Mouse (Mus musculus) heart, embryonic 12.5 days (tissue): Measurements from ENCODE around the gene Nsl1. TPM values are rescaled to one million over a fixed set of nuclear protein-coding genes. Genes with fewer than 3 reads are reported as not detected.

ENCODE experiments used
- ATAC-seq: fragments of 200-750 bp; cut with Nextera tagmentation; 2 replicates; pipeline ENCODE4 v1.8.0; 2017; ENCODE audit warnings: moderate TSS enrichment, moderate library complexity; ENCODE audit not compliant: insufficient number of reproducible peaks, low FRiP score
- H3K27ac ChIP-seq: fragments of 300-500 bp; sonication (generic); 2 replicates; pipeline ENCODE4 v1.5.1; 2016; ENCODE audit warnings: mild to moderate bottlenecking, moderate library complexity; ENCODE audit not compliant: poor library complexity, severe bottlenecking
- H3K27me3 ChIP-seq: fragments of 300-500 bp; sonication (generic); replicated peaks from 2 replicates; pipeline ENCODE4 v1.6.1; 2016; ENCODE audit warnings: mild to moderate bottlenecking, moderate library complexity
- H3K36me3 ChIP-seq: fragments of 300-500 bp; sonication (generic); 2 replicates; pipeline ENCODE4 v1.6.1; 2016; ENCODE audit warnings: mild to moderate bottlenecking, moderate library complexity
- H3K4me1 ChIP-seq: fragments of 300-500 bp; sonication (generic); replicated peaks from 2 replicates; pipeline ENCODE4 v1.6.1; 2016; ENCODE audit warnings: mild to moderate bottlenecking
- H3K4me2 ChIP-seq: fragments of 300-500 bp; sonication (generic); 2 replicates; pipeline ENCODE4 v1.6.1; 2016; ENCODE audit warnings: mild to moderate bottlenecking, moderate library complexity
- H3K4me3 ChIP-seq: fragments of 300-500 bp; sonication (generic); 2 replicates; pipeline ENCODE4 v1.5.1; 2016; ENCODE audit warnings: mild to moderate bottlenecking
- H3K9ac ChIP-seq: fragments of 300-500 bp; sonication (generic); 2 replicates; pipeline ENCODE4 v1.6.1; 2016; ENCODE audit warnings: mild to moderate bottlenecking, moderate library complexity
- H3K9me3 ChIP-seq: fragments of 300-500 bp; sonication (generic); replicated peaks from 2 replicates; pipeline ENCODE4 v1.6.1; 2016; ENCODE audit warnings: mild to moderate bottlenecking, moderate library complexity
- WGBS: fragments of 180-500 bp; shearing (Covaris S2); methylation state at CpG from one replicate; pipeline ENCODE4 v1.1.7; 2016; 5-methylcytosine and 5-hydroxymethylcytosine counted together
- polyA plus RNA-seq: library from polyadenylated mRNA; unstranded; fragments of >200 nt; fragmentation: Nextera tagmentation; extraction: Ambion mirVana; gene quantifications from 2 replicates; pipeline ENCODE4 v1.2.1, GENCODE M21; 2016

The Nsl1 gene
- polyA plus RNA-seq, 1 experiment from 2014 or later = 16.7 TPM

DNA sequence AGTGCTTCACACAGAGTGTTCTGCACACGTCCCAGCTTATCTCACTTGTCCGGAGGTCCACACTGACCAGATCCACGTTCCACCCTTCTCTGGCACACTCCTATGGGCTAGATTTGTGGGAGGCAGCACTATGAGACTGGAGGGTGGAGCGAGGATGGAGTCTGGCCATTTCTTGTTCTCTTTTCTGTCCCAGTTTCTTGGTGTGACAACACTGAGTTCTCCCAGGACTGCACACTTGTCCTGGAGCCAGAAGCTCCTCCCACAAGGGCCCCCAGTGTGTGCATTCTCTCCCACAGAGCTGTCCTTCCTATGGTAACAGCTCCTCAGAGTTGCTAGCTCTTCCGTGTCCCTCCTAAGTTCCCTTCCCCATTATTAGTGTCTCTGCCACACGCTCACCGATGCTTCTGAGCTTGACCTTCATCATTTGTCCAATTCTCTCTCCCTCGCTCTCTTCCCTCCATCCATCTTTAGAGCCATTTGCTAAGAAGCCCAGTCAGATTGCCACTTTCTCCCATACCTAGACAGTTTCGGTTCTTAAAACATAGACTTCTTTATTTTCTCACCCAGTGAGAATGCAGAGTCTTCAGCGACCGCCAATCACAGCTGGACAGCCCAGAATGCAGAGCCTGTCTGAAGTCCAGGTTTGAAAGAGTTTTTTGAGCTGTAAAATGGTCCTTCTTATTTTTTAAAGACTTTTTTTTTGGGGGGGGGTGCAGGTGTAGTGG lies 52.9 kb downstream of the Nsl1 start:
- H3K27me3 ChIP-seq = no peaks in the 10 kb centered on the region
- no peaks in the 10 kb centered on the region for H3K36me3 ChIP-seq
- H3K27ac ChIP-seq = no peak overlapping the region
- H3K4me1 ChIP-seq = peaks cover 28% of the 10 kb centered on the region
- 65% methylated on average over 11 of the region's 11 CpGs for WGBS
- H3K4me3 ChIP-seq = no peak overlapping the region
- no peak overlapping the region for H3K4me2 ChIP-seq
- ATAC-seq = no peak
- no peak overlapping the region for H3K9ac ChIP-seq
- no peaks in the 10 kb centered on the region for H3K9me3 ChIP-seq

DNA sequence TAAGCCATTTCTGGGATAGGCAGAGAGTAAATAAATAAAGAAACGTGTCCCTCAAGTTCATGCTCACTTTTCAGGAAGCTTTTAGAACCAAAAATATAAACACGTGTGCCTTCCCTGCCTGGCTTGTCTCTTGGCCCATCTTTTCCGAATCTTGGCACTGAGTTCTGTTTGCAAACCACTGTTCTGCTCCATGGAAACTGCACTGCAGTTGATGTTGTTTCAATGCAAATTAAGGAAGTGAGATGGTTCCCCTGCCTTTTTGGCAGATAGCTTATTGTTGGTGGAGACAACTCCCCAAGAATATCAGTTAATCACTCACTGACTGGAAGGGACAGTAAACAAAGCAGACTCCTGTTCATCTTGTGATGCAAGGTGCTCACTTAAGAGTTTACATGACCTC lies 59.9 kb downstream of the Nsl1 start:
- Histone ChIP-seq H3K27me3 (peaks cover 10% of the 10 kb centered on the region), H3K27ac (no peak overlapping the region), H3K9me3 (no peaks in the 10 kb centered on the region), H3K4me1 (peaks cover 9% of the 10 kb centered on the region; the same call in 1 of the 2 replicates), H3K9ac (no peak overlapping the region), H3K4me3 (no peak overlapping the region), H3K4me2 (no peak overlapping the region), H3K36me3 (no peaks in the 10 kb centered on the region)
- ATAC-seq = no peak
- 59% methylated on average over 3 of the region's 3 CpGs for WGBS

DNA sequence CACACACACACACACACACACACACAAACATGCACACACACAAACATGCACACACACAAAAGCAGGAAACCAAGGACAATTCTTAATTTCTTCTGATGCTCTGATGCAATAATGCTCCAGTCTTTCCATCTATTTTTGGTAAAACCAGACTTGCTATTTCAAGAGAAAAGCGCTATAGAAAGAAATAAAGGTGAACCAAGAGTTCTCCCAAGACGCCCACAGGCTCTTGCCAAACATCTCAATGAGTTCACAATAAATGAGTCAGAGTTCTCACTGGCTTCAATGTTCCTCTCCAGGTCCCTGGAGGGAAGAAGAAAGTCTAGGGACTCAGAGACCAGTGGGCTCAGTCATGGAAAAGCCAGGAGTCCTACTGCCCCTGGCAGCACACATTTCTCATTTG lies 60.9 kb downstream of the Nsl1 start:
- Histone ChIP-seq H3K27me3 (peaks cover 10% of the 10 kb centered on the region), H3K9ac (no peak overlapping the region), H3K36me3 (no peaks in the 10 kb centered on the region), H3K4me1 (peaks cover 9% of the 10 kb centered on the region; the same call in 1 of the 2 replicates), H3K4me2 (no peak overlapping the region), H3K9me3 (no peaks in the 10 kb centered on the region), H3K27ac (no peak overlapping the region), H3K4me3 (no peak overlapping the region)
- no peak for ATAC-seq
- WGBS = 79% methylated on average over 2 of the region's 2 CpGs

DNA sequence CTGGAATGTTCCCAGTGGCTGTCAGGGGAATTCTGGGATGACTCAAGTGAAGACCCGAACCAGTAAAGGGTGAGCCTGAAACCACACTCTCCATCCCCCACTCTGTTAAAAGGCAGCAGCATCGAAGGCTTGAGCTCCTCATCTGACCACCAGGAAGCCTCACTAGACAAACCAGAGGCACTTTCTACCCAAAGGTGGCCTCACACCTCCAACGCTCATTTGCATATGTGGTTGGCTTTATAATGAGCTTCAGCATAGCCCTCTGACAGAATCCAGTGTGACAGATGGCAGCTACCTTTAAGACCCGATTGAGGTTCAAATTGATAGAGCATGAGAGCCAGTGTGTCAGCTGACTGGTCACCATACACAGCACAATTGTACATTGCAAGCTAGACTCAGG lies 61.5 kb downstream of the Nsl1 start:
- no peak overlapping the region for H3K4me3 ChIP-seq
- H3K4me2 ChIP-seq = no peak overlapping the region
- peaks cover 4% of the 10 kb centered on the region; the same call in 1 of the 2 replicates for H3K4me1 ChIP-seq
- peaks cover 10% of the 10 kb centered on the region for H3K27me3 ChIP-seq
- H3K27ac ChIP-seq = no peak overlapping the region
- no peak for ATAC-seq
- no peaks in the 10 kb centered on the region for H3K36me3 ChIP-seq
- no peak overlapping the region for H3K9ac ChIP-seq
- peaks cover 3% of the 10 kb centered on the region for H3K9me3 ChIP-seq
- WGBS = 58% methylated on average over 4 of the region's 4 CpGs

GRCm38 (mm10) chr1:191125811-191126638 lies 63.2 kb downstream of the Nsl1 start:
- 0 out of 2 replicates have a peak overlapping the region, but pooled peaks have one; percentile 51 for H3K9ac ChIP-seq
- H3K4me2 ChIP-seq = peak overlapping the region; percentile 67
- no peaks in the 10 kb centered on the region for H3K36me3 ChIP-seq
- H3K4me1 ChIP-seq = peaks cover 4% of the 10 kb centered on the region
- H3K9me3 ChIP-seq = peaks cover 8% of the 10 kb centered on the region
- WGBS = 12% methylated on average over 38 of the region's 38 CpGs
- H3K27me3 ChIP-seq = peaks cover 10% of the 10 kb centered on the region
- H3K4me3 ChIP-seq = peak overlapping the region; percentile 38
- no peak overlapping the region for H3K27ac ChIP-seq
- ATAC-seq = peak; percentile 84

DNA sequence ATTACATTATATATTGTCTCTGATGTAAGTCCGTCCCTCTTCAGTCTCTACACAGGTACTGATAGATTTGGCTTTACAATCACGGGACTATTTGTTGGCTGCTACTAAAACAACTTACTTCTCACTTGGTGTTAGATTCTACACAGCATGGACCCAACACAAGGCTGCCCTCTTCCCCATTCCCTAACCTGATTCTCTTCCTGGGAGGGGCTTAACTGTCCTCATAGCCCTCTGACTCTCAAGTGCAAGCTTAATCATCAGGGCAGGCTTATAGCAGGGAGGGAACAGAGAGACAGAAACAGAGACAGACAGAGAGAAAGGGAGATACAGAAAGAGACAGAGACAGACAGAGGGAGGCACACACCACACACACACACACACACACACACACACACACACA lies 68.9 kb downstream of the Nsl1 start:
- no peak overlapping the region for H3K27ac ChIP-seq
- H3K4me1 ChIP-seq = peaks cover 16% of the 10 kb centered on the region; the same call in 1 of the 2 replicates
- 86% methylated on average over 2 of the region's 2 CpGs for WGBS
- no peaks in the 10 kb centered on the region for H3K27me3 ChIP-seq
- no peak overlapping the region for H3K4me3 ChIP-seq
- no peak for ATAC-seq
- H3K36me3 ChIP-seq = no peaks in the 10 kb centered on the region
- no peak overlapping the region for H3K9ac ChIP-seq
- H3K9me3 ChIP-seq = peaks cover 8% of the 10 kb centered on the region
- no peak overlapping the region for H3K4me2 ChIP-seq

- Histone ChIP-seq H3K9ac (no peak overlapping the region), H3K36me3 (no peaks in the 10 kb centered on the region), H3K4me1 (peaks cover 16% of the 10 kb centered on the region; the same call in 1 of the 2 replicates), H3K27ac (no peak overlapping the region), H3K9me3 (peaks cover 8% of the 10 kb centered on the region), H3K4me3 (no peak overlapping the region), H3K27me3 (no peaks in the 10 kb centered on the region), H3K4me2 (no peak overlapping the region)
- no peak for ATAC-seq
- WGBS = 67% methylated on average over 5 of the region's 5 CpGs
Observed at GRCm38 (mm10) chr1:191132240-191132639, 69.4 kb downstream of the Nsl1 start.

DNA sequence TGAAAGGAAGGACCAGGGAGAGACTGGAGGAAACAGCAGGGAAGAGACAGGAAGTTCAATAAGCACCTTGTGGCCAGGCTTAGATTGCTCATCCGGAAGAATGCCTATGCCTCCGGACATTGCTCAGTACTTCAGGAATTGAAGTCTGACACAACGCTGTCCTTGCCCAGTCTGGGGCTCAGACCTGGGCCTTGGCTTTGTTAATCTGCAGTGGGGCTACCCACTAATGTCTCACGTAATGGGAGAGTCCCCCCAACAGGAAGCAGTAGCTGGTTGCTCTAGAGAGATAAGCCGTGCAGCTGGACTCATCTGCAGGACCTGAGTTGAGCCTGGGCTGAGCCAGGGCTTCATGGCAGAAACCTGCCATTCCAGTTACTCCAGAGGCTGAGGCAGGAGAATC lies 70.1 kb downstream of the Nsl1 start:
- no peak overlapping the region for H3K4me3 ChIP-seq
- H3K4me2 ChIP-seq = no peak overlapping the region
- 0 out of 2 replicates have a peak, but pooled peaks have one; percentile 29 for ATAC-seq
- no peak overlapping the region for H3K27ac ChIP-seq
- no peak overlapping the region for H3K9ac ChIP-seq
- peaks cover 16% of the 10 kb centered on the region; the same call in 1 of the 2 replicates for H3K4me1 ChIP-seq
- H3K36me3 ChIP-seq = no peaks in the 10 kb centered on the region
- H3K27me3 ChIP-seq = no peaks in the 10 kb centered on the region
- peaks cover 8% of the 10 kb centered on the region for H3K9me3 ChIP-seq
- WGBS = 37% methylated on average over 5 of the region's 5 CpGs

DNA sequence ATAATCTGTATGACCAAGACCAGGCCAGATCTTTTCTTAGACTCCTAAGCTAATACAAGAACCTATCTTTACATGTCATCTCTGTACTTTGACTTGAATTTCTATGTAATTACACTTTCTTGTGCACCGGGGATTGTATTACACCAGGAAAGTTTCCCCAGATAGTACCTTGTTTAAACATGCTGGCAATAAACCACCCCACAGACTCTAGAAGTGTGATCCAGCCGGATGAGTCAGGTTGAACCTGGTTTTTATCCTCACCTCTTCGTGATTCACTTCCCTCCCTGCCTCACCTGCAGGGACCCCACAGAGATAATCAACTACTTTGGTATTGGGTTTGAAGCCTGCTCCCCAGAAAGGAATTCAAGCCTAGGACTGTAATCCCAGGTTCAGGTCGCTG lies 72.6 kb downstream of the Nsl1 start:
- no peaks in the 10 kb centered on the region for H3K9me3 ChIP-seq
- H3K27ac ChIP-seq = no peak overlapping the region
- H3K4me3 ChIP-seq = no peak overlapping the region
- WGBS = 62% methylated on average over 4 of the region's 4 CpGs
- no peak overlapping the region for H3K4me2 ChIP-seq
- no peak overlapping the region for H3K9ac ChIP-seq
- no peak for ATAC-seq
- no peaks in the 10 kb centered on the region for H3K36me3 ChIP-seq
- no peaks in the 10 kb centered on the region for H3K27me3 ChIP-seq
- peaks cover 27% of the 10 kb centered on the region for H3K4me1 ChIP-seq
